Mouse (Mus musculus) liver, adult 2 months (tissue): Measurements from ENCODE around the gene Hist2h3c2.

Source experiments
- CTCF ChIP-seq: fragments of 200-500 bp; IDR thresholded peaks from 2 replicates; pipeline ENCODE4 v1.5.1; 2011; ENCODE audit warnings: low read depth, low read length, control low read depth
- POLR2A ChIP-seq: fragments of 200-500 bp; IDR thresholded peaks from 2 replicates; pipeline ENCODE4 v1.6.1; 2011; ENCODE audit warnings: low read length, control low read depth; ENCODE audit not compliant: insufficient read depth; ENCODE audit errors: extremely low read depth

DNA sequence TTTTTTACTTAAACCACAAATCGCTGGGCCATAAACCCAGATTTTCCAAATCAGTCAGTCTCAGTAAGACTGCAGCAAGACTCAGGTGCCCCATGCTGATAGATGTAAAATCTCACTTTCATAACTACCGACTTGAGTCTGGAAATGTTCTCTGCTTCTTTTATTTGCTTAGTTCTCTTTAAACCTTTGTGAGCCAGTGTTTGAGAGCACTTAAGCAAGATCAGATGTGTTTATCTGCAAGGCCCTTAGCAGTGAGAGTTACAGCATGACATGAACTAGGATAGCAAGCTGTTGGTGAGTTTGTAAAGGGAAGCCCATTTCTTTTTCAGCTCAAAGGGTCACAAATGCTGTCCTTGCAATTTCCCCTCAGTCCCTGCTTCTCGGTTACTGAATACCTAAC is 18.3 kb upstream of the Hist2h3c2 start:
- no peak for TF ChIP-seq CTCF
- no peak for TF ChIP-seq POLR2A
